Comparison of ENCODE assay signal across 32 mouse cellular contexts in the genomic region with DNA sequence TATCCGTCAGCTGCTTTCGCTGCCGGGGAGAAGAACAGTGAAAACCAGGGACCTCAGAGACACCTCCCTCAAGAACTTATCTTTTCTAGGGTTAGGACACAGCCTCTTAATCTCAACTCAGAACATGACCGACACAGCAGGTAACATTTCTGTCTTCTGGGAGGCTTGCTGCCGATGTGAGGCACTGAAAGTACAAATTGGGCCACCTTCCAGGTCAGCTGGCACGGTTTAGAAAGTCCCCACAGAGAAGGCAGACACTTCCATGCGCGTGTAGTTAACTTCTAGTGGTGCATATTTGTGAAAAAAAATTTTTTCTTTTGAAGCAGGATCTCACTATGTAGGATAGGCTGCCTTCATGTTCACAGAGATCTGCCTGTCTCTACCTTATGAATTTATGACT. TPM values are rescaled to one million over a fixed set of nuclear protein-coding genes. Genes with fewer than 3 reads are reported as not detected.
A peak's percentile ranks its signal among the peaks of the same experiment; 100 is the strongest.
DNase-seq lines count a peak whose midpoint lies in the region.
"Had no signal": no experiment of that assay in that cellular context is flagged by ENCODE, and none has a peak within 500 bp of the region (broad histone marks: within the 10 kb centered on the region; RNA-seq: fewer than 3 reads in every experiment).

No protein-coding gene starts in this region.

- H3K9me3 ChIP-seq in heart, embryonic 10.5 days, result no peaks in the 10 kb centered on the region
- H3K9me3 ChIP-seq: embryonic facial prominence, embryonic 10.5 days; embryonic facial prominence, embryonic 13.5 days; forebrain, embryonic 12.5 days; forebrain, embryonic 15.5 days; heart, embryonic 13.5 days; hindbrain, embryonic 15.5 days had no signal

- no peaks in the 10 kb centered on the region for H3K27me3 ChIP-seq in heart, embryonic 10.5 days (ENCODE audit: insufficient read depth, poor library complexity, severe bottlenecking)
- H3K27me3 ChIP-seq: embryonic facial prominence, embryonic 13.5 days; forebrain, embryonic 12.5 days; forebrain, embryonic 15.5 days; heart, embryonic 13.5 days; hindbrain, embryonic 15.5 days had no signal

- H3K27ac ChIP-seq in heart, embryonic 10.5 days, result no peak overlapping the region
- H3K27ac ChIP-seq: embryonic facial prominence, embryonic 10.5 days; embryonic facial prominence, embryonic 13.5 days; forebrain, embryonic 12.5 days; forebrain, embryonic 15.5 days; heart, embryonic 13.5 days; hindbrain, embryonic 15.5 days had no signal

- H3K36me3 ChIP-seq in heart, embryonic 10.5 days, result peaks cover 86% of the 10 kb centered on the region

- H3K4me3 ChIP-seq in heart, embryonic 10.5 days, result no peak overlapping the region
- H3K4me3 ChIP-seq: embryonic facial prominence, embryonic 10.5 days; embryonic facial prominence, embryonic 13.5 days; erythroblast, embryonic 14.5 days; forebrain, embryonic 12.5 days; forebrain, embryonic 15.5 days; heart, embryonic 13.5 days; hindbrain, embryonic 15.5 days had no signal

- intact Hi-C loops in left cerebral cortex, postnatal 4 days (cut with DNase I), result no loop called here

- DNase-seq in cerebellum, adult 18-20 months, result peak; percentile 55
- DNase-seq in cerebellum, adult 11-12 months, result no peak
- peak; percentile 65 to 68 for DNase-seq in cerebellum, postnatal 14 days
- no peak for DNase-seq in cerebellum, adult 8-10 months
- DNase-seq in left cerebral cortex, postnatal 4 days, result peak; percentile 42
- no peak for DNase-seq in left cerebral cortex, adult 8-10 months (ENCODE audit: low spot score in 2 of 2)
- no peak for DNase-seq in heart, embryonic 10.5 days (ENCODE audit: low spot score)
- DNase-seq: adrenal gland, adult 8-10 months; adrenal gland, postnatal 36 days; embryo, embryonic 11 days; gastrocnemius, postnatal 25 days; heart, adult 18-20 months; heart, postnatal 14 days; heart, postnatal 4 days; kidney, adult 8-10 months had no signal

- WGBS in heart, embryonic 10.5 days, result 84% methylated on average over 8 of the region's 8 CpGs

- peaks cover 12% of the 10 kb centered on the region; the same call in 1 of the 2 replicates for H3K4me1 ChIP-seq in heart, embryonic 10.5 days
- H3K4me1 ChIP-seq: forebrain, embryonic 12.5 days; forebrain, embryonic 15.5 days; hindbrain, embryonic 15.5 days had no signal

RNA-seq across cellular contexts. Expression of gene Ghdc, which starts 13.5 kb away (rescaled TPM):
- total RNA-seq in left cerebral cortex, postnatal 4 days (2021), result 1 to 10 TPM; 5.5 to 7.2 TPM
- 1 to 10 TPM; 6.6 to 9.2 (median 8.0) TPM for total RNA-seq in left cerebral cortex, adult 8-10 months (2022)
- 4.8 and 6.3 TPM in 2 replicates for polyA plus RNA-seq in heart, embryonic 10.5 days (2016; fragmentation: Nextera tagmentation; extraction: Ambion mirVana)

RNA-seq across cellular contexts. Expression of gene Hcrt, which starts 21.6 kb away (rescaled TPM):
- not detected for total RNA-seq in left cerebral cortex, postnatal 4 days (2021)
- total RNA-seq in left cerebral cortex, adult 8-10 months (2022), result not detected
- not detected in 2 replicates for polyA plus RNA-seq in heart, embryonic 10.5 days (2016; fragmentation: Nextera tagmentation; extraction: Ambion mirVana)
- total RNA-seq: adrenal gland, adult 8-10 months; adrenal gland, postnatal 36 days; gastrocnemius, adult 8-10 months; gastrocnemius, postnatal 25 days; heart, adult 18-20 months; heart, postnatal 14 days; heart, postnatal 4 days; MEL had no signal
- polyA plus RNA-seq: C2C12; CD4-positive, CD25-positive, alpha-beta regulatory T cell, adult 4 months; embryonic facial prominence, embryonic 10.5 days; embryonic facial prominence, embryonic 13.5 days; erythroblast, embryonic 14.5 days; gonadal fat pad, adult 2 months; heart, embryonic 13.5 days; heart, embryonic 16.5 days; hindbrain, embryonic 11.5 days; intestine, embryonic 14.5 days; intestine, postnatal 0 days; kidney, embryonic 16.5 days had no signal

RNA-seq across cellular contexts. Expression of gene Kcnh4, which starts 24.5 kb away (rescaled TPM):
- total RNA-seq in left cerebral cortex, postnatal 4 days (2021), result 10 to 100 TPM; 11.2 to 12.4 TPM
- total RNA-seq in left cerebral cortex, adult 8-10 months (2022), result 10 to 100 TPM; 18.4 to 20.2 (median 18.7) TPM
- not detected in 2 replicates for polyA plus RNA-seq in heart, embryonic 10.5 days (2016; fragmentation: Nextera tagmentation; extraction: Ambion mirVana)
- total RNA-seq: gastrocnemius, adult 8-10 months; gastrocnemius, postnatal 25 days; heart, adult 18-20 months; heart, postnatal 14 days; heart, postnatal 4 days had no signal
- polyA plus RNA-seq: C2C12; CD4-positive, CD25-positive, alpha-beta regulatory T cell, adult 4 months; erythroblast, embryonic 14.5 days; heart, embryonic 13.5 days; heart, embryonic 16.5 days; kidney, embryonic 16.5 days had no signal

RNA-seq across cellular contexts. Expression of gene Rab5c, which starts 46.3 kb away (rescaled TPM):
- 100 to 1,000 TPM; 168 to 174 TPM for total RNA-seq in left cerebral cortex, postnatal 4 days (2021)
- total RNA-seq in left cerebral cortex, adult 8-10 months (2022), result 100 to 1,000 TPM; 148 to 157 (median 154) TPM
- polyA plus RNA-seq in heart, embryonic 10.5 days (2016; fragmentation: Nextera tagmentation; extraction: Ambion mirVana), result 13.7 and 13.9 TPM in 2 replicates

Comparison
In these comparisons a context has a peak if more than half of its experiments do, and no peak if none do; other contexts are left out.
1. DNase-seq: peak in cerebellum, adult 18-20 months (2 of 2), cerebellum, postnatal 14 days (2 of 2) and left cerebral cortex, postnatal 4 days (single experiment); none in cerebellum, adult 11-12 months (single experiment), cerebellum, adult 8-10 months (single experiment), left cerebral cortex, adult 8-10 months (0 of 2) and heart, embryonic 10.5 days (single experiment).